Mouse (Mus musculus): ENCODE measurements around the gene Sh3rf3.

DNA sequence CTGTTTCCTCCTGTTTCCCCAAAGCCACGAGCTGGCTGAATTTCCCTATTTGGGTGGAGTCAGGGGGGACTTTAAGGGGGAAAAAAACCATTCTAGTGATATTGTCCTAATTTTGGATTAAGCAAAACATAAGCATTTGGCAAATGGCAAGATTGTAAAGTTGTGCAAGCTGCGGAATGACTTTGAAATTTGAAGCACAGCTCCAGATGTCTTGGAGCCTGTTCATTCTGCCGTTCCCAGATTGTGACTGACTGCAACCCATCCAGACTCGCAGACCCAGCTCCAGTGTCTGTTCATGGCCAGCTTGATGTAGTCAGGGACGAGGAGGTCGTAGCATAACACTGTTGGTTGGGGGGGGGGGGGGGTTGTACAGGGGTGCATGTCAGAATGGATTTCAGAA, 131.8 kb downstream of the Sh3rf3 start:
- TF ChIP-seq POLR2A (IDR thresholded peaks at IDR 0.05; ENCODE audit: control insufficient read depth, low read depth, low read length) (no peak), CTCF (IDR thresholded peaks at IDR 0.05; ENCODE audit: control insufficient read depth, insufficient read depth, insufficient replicate concordance, low read depth, low read length) (no peak)
